Mouse (Mus musculus) layer of hippocampus, postnatal 10 days (tissue): Measurements from ENCODE around the gene Gtdc1. TPM values are rescaled to one million over a fixed set of nuclear protein-coding genes. Genes with fewer than 3 reads are reported as not detected.
A peak's percentile ranks its signal among the peaks of the same experiment; 100 is the strongest.
"Not testable (repeated sequence)": the region's sequence is repeated elsewhere in the genome, so short reads cannot be mapped to it uniquely, and the experiment has no call there.

Experiments used
- DNase-seq, 2 experiments: peaks; one replicate each; pipeline ENCODE4 v3.0.0; 2021; ENCODE audit warnings: low spot score in 2 of 2
- total RNA-seq, 2 experiments: library from RNA; stranded (reverse); gene quantifications; 2 replicates each; pipeline ENCODE4 v1.2.3; 2021

Gtdc1 gene
- total RNA-seq, 2 experiments from 2014 or later = 66.2 to 78.7 TPM

DNA sequence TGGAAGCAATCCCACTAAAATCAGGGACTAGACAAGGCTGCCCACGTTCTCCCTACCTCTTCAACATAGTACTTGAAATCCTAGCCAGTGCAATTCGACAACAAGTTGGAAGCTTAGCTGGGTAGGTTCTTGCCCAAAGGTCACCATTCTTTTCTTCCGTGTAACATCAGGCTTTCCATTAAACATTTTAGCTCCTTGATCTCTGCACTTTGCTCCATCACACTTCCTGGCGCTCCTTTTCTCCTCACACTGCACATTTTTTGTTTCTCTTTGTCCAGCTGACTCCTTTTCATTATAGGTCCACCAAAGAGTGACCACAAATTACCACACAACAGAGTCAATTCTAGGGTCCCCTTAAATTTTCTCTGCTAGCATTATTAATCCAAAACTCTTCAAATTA is 144.7 kb downstream of the Gtdc1 start:
- DNase-seq = no peak

DNA sequence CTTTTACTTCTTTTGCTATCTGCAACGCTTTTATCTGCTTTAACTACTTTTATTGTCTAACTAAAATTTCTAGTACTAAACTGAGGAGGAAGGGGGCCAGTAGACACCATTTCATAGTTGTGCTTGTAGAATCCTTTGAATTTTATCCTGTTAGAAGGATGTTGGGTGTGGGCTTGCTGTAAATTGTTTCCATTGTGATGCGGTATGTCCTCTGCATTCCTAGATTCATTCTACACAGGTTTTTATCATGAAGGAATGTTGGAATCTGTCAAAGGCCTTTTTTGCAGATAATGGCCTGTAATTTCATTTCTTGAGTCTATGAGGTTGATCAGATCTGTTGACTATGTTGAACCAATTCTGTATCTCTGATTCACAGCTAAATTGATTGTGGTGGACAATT is 146.5 kb downstream of the Gtdc1 start:
- DNase-seq = no peak

DNA sequence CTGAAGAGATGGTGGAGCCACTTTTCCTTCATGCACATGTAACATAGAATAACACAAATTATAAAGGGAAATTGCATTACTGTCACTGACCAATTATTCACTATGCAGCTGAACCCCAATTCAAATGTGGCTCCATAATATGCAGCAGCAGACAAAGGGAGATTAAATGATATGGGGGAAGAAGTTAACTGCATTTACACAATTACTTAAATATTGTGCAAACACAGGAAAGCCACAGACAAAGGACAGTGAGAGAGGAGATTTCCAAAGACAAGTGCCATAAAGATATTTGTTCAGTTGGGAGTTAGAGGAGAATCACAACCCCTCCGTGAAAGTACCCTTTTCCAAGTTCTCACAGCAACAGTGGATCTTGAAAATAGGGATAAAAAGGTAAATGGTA is 163.6 kb downstream of the Gtdc1 start:
- no peak for DNase-seq

DNA sequence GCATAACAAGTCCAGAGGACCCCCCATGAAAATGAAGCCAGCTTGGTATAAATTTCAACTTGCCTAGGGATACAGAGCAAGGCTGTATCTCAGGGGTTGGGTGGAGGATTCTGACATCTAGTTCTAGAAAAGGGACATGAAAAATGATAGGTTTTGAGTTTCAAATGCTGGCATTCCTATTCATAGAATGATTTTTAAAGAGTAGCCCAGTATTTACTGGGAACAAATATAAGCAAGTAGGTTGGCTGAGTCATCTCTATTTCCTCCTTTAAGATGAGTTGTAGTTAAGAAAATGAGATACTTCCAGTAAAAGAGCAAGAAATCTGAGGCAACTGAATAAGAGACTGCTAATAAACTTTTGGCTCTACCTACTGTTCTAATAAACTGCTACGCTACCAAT is 190.8 kb downstream of the Gtdc1 start:
- no peak for DNase-seq

DNA sequence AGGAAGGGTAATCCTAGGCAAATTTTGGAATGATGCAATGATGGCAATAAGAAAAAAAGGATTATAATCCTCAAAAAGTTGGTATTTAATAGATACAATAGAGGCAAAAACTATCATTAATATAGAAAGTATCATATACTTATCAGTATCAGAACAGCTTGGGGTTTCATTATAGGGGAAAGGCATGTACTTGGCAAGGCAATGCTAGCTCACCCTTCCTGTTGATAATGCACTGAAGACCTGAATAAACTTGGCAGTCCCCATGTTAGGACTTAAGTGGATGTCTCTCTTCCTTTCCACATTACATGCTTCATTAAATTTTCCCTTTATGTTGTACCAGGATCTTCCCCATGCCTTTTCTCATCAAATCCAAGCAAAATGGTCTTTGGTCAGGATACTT is 206.0 kb downstream of the Gtdc1 start:
- DNase-seq = no peak

DNA sequence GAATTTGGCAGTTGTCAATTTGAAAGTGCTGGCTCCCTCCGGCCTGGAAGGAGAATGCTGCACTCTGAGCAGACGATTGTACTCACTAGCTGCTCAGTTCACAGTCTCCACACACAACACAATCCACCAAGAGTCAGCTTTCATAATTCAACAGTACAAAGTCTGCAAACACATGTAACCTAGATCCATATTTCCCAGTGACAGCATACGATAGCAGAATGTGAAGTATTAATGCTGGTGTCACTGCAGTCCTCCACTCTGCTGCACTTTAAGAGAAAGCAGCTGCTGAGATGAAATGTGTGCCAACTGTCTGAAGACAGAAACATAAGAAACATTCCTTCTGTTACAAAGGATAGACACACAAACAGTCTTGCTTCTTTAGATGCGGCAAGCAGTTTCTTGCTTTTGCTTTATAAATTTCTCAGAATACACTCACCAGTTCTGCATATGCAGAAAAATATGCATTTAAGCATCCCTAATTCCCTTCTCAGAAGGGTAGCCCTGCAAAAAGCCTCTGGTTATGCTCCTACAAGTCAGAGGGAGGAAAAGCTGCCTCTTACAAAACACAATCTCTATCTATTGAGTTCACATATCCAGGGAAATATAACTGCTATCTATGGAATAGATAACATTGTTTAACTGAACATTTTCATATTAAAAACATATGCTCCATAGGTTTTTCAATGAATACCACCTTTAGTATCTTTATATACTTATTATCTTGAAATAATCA is 221.4 kb downstream of the Gtdc1 start:
- peak in 1 of 2 experiments; percentile 27 for DNase-seq

DNA sequence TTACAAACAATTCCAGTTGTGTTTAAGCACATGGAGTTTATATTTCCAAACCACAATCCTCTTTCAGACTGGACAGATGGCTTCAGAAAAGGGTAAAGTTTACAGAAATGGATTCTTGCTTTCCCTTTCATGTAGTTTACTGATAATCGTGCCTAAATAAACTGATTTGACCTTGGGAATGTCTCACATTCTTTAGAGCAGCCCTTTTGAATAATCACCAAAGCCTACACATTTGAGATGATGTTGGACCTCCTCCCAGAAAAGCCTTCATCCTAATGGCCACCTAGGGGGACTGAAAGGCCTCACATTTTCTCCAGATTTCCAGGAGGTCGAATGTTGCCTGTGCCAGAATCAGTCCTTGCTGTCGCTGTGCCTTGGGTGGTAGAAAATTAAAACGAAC is 227.2 kb downstream of the Gtdc1 start:
- no peak for DNase-seq

DNA sequence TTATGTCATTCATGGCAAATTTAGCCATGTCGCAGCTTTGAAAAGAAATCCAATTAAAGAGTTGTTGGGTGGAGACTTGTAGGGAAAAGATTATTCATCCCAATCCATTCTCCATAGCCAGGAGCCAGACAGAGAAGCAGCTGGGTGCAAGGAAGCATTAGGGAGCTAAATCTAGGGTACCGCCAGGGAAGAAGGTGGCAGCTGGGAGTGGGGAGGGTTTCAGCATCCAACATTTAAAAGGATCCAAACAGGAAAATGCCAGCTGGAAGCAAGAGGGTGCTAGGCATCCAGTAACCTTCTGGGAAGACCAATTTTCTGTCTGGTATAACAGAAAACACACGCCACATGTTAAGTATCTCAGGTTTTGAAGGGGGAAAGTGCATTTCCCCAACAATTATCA is 231.0 kb downstream of the Gtdc1 start:
- DNase-seq = peak; percentile 43 to 51

DNA sequence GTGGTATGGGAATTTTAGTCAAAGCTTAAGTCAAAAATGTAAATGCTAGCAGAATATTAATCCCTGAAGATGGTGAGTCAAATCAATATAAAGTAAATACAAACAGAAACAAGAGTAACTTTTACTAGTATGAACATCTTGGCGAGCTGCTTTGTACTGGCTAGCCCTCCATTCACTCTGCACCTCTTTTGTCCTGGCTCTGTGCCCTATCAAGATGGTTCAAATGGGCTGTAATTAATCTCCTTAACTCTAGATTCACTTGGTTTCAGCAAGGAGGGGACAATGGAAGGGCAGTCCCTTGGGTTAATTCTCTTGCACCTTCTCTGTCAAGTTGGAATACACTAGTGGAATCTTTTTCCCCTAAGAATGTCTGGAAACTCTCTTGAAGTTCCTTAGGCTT is 233.6 kb downstream of the Gtdc1 start:
- DNase-seq = no peak

DNA sequence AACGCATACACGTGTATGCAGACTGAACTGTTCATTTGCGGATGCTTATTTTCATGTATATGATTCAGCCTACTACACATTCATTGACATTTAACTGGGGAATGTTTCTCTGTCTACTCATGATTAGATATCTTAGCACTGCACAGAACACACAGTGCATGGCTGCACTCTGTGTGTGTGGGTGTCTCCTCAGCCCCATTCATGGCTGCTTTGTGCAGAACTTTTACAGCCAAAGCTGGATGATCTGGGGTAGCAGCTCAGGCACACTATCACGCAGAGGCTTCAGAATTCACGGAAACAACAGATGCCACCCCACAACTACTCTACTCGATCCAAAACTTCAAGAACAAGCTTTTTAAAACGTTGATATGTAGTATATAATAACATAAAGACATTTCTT is 263.4 kb downstream of the Gtdc1 start:
- DNase-seq = no peak

DNA sequence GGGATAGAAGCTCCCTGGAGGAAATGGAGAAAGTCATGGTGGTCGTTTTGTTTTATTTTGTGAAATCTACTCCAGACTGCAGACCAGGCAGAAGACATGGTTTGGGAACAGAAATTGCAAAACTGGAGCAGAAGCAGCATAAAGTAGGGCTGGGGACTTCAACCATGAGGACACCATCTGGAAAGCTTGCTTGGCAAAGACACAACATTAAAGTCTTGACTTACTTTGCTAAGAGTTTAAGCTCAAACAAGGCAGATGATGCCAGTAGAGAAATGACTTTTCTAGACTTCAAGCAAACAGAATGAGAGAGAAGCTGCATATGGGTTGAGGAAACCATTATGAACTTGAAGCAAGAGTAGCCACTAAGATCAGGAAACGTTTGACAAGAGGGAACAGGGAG is 267.6 kb downstream of the Gtdc1 start:
- DNase-seq = no peak

DNA sequence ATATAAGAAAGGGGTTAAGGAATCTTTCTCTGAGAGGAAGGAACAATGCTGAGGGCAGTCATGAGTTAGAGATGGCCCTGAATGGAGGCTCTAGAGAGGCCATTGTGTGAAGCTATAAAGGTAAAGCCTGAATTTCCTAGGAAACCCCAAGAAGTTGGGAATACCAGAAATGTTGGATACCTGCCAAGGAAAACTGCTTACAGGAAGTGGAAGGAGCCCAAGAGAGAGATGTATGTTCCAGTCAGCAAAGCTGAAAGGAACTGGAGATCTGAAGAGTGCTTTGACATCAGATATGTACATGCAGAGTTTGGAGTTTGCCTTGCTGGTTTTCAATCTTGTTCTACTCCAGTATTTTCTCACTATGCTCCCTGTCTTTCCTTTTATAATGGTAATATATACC is 268.4 kb downstream of the Gtdc1 start:
- DNase-seq = no peak

DNA sequence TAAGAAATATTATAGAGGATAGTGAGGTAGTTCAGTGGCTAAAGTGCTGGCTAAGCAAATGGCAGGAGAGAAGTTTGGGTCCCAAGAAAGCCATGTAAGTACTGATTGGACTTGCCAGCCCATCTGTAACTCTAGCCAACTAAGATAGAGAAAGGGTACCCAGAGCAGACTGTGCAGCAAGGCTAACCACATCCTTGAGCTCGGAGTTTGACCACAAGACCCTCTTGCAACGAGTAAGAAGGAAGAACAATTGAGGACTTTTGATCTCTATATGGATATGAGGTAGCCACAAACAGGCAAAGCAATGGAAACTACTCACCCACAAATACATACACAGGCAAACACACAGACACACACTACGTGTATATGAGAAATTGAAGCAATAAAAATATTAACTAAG is 278.9 kb downstream of the Gtdc1 start:
- no peak for DNase-seq

DNA sequence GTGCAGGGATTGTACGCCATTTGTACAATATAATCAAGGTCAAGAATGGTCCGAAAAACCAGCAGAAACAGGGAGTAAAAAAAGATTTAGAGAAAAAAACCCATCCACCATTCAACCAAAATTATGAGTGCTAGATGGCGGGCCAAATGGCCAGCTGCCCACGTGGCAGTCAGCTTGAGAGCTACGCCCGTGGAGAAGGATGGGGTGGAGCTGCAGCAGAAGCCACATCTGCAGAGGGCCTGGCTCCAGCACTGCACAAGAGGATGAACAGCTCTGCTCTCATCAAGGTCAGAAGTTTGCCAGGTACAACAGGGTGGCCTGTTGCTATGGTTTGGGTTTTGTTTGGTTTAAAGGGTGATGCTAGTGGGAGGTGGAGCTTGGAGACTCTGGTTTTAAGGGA is 281.1 kb downstream of the Gtdc1 start:
- DNase-seq = no peak

DNA sequence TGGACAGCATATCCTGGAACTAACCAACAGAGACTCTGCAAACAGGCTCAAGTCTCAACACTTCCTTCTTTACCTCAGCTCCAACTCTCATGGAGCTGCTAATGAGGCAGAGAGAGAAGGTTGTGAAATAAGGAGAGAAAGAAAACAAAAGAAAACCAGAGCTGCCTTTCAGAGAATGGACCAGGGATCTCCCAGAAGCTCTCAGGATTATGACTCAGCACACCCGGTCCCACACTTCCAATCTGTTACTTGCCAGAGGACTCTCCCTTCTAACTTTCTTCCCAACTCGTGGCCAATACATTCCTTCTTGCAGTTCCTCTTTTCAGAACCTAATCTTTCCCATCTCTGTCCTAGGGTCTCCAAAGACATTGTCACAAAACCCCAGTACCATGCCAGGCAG is 288.1 kb downstream of the Gtdc1 start:
- DNase-seq = no peak

DNA sequence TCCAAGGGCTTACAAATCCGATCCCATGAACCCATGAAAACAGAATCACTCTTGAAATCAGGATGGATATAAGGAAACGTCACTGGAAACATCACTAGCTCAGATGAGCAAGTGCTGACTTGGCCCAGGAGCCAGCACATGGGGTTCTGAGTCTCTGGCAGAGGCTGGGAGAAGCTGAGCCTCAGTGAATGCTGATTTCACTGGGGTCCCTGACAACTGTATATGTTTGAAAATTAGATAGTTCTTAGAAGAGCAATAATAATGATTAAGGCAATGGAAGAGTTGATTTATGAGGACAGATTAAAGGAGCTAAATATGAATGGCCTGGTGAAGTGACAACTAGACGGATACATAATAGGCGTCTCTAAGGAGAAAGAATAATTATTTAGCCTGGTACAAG is 289.3 kb downstream of the Gtdc1 start:
- DNase-seq = no peak

DNA sequence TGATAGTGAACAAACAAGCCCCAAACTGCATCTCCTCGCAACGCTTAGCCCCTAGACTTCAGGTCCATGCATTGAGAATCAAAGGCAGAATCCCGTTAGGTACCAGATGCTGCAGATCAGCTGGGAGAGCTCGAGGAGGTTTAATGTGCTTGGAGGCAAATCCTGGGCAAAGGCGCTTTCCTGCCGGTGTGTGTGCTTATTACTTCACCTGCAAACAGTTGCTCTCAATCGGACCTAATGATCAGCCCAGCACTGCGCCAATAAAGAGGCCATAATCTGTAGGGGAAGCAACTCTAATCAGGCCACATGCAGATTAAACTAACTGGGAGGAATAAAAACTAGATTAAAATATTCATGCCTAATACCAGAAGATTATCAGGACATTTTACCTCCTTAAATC is 293.5 kb downstream of the Gtdc1 start:
- no peak for DNase-seq

DNA sequence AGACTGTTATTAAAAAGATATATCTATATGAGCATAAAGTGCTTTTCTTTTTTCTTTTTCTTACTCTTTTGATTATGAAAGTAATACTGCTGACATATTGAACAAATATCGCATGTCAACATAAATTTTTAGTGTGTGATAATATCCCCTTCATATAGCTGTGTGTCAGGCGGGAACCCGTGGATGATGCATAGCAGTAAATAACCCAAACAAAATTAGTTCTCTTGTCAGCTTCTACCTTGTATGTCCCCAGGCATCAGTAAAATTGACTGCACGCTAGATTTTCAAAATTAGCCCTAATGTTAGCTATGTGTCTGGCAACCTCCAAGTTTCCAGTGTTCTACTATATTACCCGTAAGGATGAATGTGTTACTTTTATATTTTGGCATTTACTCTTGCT is 294.4 kb downstream of the Gtdc1 start:
- DNase-seq = no peak

DNA sequence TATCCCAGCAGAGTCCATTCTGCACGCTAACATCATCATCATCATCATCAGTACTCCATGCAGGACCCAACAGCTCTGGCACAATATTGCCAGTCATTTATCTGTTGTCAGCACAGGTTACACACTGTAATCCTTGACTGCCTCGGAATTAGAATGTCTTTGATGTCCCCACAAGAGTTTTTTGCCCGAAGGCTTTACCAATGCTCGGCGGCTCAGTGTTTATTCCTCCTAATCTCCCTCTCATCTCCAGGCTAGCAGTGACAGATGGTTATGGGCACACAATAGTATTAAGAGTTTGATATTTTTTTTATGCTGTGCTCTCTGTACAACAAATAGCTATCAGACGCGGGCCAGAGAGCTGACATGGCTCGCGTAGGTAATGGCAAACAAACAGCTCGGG is 294.9 kb downstream of the Gtdc1 start:
- DNase-seq = no peak

DNA sequence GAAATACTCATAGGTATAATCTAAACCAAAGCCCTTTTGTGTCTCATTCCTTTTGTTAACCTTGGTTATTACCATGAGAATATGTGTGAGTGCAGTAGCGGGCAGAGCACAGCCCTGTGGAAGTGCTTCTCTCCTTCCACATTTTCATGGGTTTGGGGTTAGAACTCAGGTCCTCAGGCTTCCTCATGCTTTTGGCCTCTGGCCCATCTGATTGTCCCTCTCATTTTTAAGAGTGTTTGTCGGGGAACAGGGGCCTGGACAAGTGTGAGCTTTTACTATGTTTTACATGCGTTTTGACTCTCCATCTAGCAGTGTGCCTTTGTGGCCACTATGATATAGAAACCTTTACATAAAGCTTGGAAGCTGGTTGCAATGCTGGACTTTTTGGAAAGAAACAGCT is 296.4 kb downstream of the Gtdc1 start:
- no peak for DNase-seq

DNA sequence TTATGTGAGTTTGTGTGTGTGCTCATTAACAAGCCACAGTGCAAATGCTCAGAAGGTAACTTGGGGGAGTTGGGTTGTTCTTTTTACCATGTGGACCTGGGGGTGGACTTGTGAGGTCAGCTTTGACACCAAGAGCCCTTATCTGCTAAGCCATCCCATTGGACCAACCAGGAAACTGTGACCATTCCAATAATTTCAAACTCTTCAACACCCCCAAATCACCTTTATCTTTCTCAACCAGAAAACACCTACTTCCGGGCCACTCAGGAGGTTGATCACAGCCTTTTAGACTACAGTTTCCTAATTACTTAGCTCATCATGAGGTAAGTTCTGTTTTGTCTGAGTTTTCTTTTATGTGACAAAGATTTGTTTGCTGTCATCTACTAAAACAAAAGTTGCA is 298.7 kb downstream of the Gtdc1 start:
- DNase-seq = no peak

DNA sequence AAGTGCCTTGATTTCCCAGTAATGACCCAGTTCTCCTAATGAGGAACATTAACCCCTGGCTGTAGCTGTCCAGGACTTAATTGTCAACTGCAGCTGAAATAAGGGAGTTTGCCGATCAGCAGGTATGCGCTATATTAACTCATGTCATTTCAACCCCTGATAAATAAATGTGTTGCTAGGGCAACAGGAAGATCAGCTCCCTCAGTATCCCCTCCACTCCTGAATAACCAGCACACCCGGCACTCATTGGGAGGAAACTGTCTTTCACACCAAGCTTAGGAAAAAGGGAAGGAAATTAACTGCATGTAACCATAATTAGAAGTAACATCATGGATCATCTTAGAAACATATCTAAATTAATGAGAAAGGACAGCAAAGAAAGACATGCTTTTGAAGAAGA is 302.3 kb downstream of the Gtdc1 start:
- no peak for DNase-seq

DNA sequence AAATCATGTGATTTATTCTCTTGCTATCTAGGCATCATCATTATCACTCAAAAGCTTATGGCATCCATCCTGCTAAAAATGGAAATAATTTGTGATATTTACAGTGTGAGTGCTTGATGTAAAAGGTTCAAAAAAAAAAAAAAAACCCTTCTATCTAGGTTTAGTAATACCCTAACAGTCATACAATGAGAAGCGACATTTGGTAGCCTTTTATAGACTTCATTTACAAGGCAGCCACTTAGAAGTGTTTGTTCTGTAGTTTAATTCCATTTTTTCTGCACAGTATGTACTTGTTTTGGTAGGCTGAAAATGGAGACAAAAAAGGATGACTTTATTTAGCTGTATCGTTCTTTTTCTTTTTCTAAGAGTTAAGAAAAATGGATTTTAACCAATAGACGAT is 305.0 kb downstream of the Gtdc1 start:
- DNase-seq = no peak

DNA sequence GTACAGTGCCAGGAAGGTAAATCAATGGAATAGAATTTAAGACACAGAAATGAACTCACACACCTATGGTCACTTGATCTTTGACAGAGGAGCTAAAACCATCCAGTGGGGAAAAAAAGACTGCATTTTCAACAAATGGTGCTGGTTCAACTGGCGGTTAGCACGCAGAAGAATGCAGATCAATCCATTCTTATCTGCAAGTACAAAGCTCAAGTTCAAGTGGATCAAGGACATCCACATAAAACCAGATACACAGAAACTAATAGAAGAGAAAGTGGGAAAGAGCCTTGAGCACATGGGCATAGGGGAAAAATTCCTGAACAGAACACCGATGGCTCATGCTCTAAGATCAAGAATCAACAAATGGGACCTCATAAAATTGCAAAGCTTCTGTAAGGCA is 327.8 kb downstream of the Gtdc1 start:
- DNase-seq = not testable (repeated sequence)
